Mouse (Mus musculus): ENCODE data around the gene Cela1.
A peak's percentile ranks its signal among the peaks of the same experiment; 100 is the strongest.

Cela1 gene

DNA sequence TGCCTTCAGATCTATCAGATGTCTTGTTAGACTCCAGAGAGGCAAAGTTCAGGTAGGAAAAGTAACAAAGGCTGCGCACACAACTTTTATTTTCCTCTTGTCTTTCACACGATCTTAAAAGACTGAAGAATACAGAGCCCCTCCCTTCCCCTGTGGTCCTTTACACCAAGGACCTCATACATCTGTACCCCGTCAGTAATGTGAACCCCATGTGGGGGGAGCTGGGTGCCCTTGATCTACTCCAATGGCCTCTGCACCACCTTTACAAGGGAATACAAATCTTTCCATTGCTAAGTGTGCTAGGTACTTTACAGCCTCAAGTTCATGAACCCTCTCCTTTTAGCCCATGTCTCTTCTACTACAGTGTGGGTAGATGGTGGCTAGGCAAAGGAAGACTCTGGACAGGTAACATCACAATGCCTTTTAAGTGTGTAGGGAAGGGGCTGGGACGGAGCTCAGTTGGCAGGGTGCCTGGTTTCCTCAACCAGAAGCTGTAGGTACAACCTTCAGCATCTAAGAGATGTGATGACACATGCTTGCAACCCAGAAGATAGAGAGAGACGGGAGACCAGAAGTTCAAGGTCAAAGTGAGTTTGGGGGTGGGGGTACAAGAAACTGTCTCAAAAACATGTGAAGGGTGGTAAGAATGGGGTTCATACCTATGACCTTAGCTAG lies 19.7 kb downstream of the Cela1 start:
- peak; percentile 63 for DNase-seq

GRCm38 (mm10) chr15:100667420-100667819 lies 20.3 kb downstream of the Cela1 start:
- no peak for DNase-seq

DNA sequence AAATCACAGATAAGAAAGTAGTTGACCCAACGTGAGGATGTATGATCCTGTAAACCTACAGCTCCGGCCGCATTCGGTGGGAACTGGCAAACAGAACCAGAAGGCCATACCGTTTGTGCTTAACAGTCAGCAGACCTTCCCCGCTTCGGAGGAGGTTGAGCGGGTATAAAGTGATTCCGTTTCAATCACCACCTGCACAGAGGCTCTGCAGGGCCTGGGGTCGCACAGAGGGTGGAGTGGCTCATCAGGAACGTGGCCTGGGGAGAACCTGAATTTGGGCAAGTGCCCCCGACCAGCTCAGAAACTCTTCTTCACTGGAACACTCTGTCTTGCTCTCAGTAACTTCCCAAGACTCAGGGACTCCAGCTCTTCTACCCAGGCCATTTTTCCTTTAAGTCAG lies 20.9 kb downstream of the Cela1 start:
- peak; percentile 48 for DNase-seq

- DNase-seq: peak; percentile 44
These were observed 21.5 kb downstream of the Cela1 start for GRCm38 (mm10) chr15:100666219-100666696.

DNA sequence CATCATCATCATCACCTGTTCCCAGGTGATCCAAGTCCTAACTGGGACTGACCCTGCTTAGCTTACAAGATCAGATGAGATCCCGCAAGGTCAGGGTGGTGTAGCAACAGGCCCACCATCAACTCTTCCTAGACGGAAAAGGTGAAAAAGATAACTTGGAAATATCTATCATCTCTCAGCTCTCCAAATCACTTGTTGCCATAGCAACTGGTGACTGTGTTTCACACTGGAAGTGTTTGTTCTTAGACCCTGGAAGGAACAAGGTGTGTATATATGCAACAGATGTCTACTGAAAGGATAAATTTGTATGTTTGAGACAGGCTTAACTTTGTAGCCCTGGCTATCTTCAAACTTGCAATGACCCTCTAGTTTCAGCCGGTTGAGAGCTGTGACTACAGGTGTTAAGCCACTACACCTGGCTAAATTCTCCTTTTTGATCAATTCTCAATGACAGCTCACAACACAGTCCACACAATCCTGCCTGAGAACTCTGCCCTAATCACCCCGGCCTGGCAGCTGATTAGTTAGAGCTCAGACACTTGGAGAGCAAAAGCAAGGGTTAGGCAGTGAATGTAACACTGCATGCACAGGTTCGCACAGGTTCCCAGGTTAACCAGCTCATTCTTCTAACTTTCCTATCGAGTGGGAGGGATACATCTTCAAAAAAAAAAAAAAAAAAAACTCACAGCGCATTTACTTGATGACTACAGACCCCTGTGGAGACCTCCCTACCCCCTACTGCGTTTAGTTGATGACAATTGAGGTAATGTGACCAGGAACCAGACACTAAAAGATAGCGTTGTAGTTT lies 22.1 kb downstream of the Cela1 start:
- no peak for DNase-seq

DNA sequence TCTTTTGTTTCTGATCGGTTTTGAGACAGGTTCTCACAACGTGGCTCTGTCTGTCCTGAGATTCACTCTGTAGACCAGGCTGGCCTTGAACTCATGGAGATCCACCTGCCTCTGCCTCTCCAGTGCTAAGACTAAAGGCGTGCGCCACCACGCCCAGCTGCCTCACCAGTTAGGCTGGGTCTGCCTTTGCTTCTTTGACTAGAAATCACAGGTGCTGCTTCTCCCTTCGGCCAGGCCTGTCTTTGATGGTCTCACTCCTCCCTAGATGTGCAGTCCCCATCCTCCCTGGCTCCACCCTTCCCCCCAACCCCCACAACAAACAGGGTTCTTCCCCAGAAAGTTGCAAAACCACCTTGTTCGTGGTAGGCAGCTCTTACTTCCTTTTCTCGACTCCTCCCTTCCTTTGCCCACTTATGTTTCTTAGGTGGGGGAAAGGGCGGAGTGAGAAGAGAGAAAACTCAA lies 22.9 kb downstream of the Cela1 start:
- DNase-seq: peak; percentile 78

DNA sequence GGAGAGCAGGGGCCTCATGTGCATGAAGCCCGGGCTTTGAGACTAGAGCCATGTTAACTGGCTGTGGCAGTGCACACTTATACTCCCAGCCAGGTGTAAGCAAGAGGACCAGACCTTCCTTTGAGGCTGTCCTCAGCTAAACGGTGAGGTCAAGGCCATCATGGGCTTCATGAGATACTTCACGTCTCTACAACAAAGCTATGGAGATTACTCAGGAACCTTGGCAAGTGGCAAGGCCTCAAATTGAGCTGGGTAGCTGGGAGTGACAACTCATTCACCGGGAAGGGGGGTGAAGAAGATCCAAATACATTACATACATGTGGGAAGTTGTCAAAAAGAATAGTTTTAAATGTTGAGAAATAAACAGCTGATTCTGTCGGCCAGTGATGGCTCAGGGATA lies 26.9 kb downstream of the Cela1 start:
- no peak for DNase-seq

- no peak for DNase-seq
These were observed 27.4 kb downstream of the Cela1 start for GRCm38 (mm10) chr15:100660306-100660705.

- no peak for DNase-seq
These were observed 32.5 kb downstream of the Cela1 start for GRCm38 (mm10) chr15:100655201-100655600.

DNA sequence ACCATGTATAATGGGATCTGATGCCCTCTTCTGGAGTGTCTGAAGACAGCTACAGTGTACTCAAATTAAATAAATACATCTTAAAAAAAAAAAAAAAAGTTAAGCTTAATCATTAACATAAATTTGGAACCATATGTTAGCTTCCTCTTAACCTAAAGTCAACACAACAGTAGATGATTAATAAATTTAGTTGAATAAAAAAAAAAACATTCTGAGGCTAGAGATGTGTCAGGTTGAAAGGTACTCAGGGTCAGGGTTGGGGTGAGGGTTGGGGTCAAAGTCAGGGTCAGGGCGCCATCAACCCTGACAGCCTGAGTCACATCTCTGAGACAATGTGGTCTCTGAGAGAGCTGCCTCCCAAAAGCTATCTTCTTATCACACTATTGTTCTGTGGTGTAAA lies 33.5 kb downstream of the Cela1 start:
- DNase-seq: no peak

GRCm38 (mm10) chr15:100651610-100652009 lies 36.1 kb downstream of the Cela1 start:
- no peak for DNase-seq

GRCm38 (mm10) chr15:100650111-100650510 lies 37.6 kb downstream of the Cela1 start:
- no peak for DNase-seq

DNA sequence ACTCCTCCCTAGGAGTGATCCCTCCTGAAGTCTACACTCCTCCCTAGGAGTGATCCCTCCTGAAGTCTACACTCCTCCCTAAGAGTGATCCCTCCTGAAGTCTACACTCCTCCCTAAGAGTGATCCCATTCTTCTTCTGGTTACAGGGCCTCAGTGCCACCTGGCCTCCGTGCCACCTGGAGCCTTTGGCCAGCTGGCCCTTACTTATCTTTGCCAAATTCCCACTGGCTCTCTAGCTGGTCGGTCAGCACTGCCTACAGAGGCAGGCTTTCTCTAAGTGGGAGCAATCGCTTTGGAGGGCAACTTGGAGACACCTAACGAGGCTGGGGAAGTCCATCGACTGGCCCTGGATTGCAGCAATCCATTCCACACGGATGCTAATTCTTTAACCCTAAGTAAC lies 41.6 kb downstream of the Cela1 start:
- no peak for DNase-seq

DNA sequence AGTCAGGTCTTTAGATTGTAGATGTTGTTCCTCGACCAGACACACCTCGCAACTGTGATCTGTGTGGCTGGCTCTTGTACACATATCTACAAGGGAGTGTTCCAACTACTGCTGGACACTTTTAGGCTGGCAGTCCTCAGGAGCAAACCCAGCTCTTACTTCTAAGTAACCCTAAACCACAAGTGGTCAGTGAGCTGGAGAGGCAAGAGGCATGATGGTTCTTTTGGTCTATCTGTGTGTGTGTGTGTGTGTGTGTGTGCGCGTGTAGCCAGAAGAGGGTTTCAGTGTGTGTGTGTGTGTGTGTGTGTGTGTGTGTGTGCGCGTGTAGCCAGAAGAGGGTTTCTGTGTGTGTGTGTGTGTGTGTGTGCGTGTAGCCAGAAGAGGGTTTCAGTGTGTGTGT lies 45.3 kb downstream of the Cela1 start:
- no peak for DNase-seq

DNA sequence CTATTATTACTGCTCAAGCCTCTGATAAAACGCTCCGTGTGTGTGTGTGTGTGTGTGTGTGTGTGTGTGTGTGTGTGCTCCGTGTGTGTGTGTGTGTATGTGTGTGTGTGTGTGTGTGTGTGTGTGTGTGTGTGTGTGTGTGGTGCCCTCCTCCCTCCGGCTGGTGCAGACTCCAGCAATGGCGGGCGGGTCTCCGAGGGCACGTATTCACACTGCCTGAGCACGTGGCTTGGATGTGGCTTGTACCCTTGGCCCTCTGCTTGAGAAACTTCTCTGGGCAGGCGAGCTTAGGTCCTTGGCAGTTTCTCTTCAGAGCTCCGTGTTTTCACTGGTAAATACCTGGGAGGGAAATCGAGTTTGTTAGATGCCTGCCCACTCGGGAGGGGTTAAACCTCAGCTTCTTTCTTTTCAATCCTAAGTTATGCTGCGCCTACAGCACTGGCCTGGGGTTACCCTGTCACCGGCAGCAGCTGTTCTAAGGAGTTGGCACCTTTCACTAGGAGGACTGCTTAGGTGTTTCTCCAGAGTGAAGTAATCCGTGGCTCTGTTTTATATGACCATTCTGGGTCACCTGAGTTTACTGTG lies 46.4 kb downstream of the Cela1 start:
- DNase-seq: no peak

GRCm38 (mm10) chr15:100639972-100640750 lies 47.6 kb downstream of the Cela1 start:
- DNase-seq: no peak

- DNase-seq: peak; percentile 64
These were observed 50.1 kb downstream of the Cela1 start for GRCm38 (mm10) chr15:100637661-100638060.

DNA sequence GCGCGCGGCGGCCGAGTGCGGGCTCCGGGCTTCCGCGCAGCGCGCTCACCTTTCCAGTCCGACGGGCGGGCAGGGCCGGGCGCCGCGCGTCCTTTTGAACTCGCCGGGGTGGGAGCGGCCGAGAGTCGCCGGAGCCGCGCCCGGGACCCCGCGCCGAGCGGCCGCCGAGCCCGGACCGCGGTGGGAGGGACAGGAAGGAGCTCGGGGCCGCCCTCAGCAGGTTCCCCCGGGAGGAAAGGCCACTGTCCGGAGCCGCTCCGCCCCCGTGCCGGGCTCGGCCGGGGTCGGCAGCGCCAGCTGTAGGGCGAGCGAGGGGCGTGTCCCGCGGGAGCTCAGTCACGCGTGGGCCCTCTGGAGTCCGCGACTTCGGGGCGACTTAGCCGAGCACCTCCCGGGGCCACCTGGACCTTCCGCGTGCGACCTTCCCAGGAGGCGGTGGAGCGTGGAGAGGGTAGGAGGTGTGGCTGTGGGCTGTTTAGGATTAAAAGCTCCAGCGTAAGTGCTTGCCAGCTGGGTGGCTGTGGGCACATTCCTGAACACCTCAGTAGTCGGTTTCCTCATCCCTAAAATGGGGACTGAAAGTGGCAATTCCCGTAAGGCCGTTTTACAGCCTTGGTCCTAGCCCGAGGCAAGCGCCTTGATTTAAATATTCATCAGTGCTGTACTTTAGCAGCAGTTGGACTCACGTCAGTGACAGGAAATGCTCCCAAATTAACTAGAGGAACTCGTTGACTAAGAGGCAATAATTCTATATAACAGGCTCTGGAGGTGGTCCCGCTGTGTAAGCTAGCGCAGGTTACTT lies 50.8 kb downstream of the Cela1 start, which contains the start of gene Smagp:
Gene Smagp (minus strand): TSS at position 241 of the 802 bp plus-strand sequence.
- no peak for DNase-seq

DNA sequence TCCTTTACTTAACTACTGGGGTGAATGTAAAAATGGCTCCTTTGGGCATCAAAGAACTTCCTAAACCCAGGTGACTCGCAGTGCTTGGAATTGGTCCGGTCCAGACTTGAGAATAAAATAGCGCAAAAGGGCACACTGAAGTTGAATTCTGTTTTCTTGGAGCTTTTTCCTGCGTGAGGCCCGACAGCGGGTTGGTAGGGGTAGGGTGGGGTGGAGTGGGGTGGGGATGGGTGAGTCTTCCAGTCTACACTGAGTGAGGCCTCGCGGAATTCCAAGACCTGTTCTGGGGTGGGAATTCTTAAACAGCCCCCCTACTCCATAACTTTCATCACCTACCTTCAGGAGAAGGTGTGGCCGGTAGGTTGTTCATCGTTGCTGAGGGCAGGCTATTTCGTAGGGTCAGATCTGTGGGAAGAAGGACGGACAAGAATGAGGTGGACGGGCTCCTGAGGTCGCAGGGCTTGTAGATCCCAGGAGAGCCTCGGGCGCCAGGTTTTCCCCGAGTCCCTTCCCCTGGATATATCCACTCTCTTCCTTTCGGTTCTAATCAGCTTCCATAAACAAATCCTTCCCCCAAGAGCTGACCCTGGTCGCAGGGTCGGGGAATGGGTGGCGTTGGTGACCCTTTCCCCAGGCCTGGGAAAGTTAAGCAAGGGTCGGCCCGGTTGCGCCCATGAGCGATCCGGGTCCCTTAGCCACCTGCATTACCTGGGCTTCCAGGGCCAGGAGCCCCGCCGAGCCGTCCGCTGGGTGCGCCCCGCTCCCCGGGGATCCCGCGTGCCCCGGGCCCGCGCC lies 51.7 kb downstream of the Cela1 start:
- no peak for DNase-seq

DNA sequence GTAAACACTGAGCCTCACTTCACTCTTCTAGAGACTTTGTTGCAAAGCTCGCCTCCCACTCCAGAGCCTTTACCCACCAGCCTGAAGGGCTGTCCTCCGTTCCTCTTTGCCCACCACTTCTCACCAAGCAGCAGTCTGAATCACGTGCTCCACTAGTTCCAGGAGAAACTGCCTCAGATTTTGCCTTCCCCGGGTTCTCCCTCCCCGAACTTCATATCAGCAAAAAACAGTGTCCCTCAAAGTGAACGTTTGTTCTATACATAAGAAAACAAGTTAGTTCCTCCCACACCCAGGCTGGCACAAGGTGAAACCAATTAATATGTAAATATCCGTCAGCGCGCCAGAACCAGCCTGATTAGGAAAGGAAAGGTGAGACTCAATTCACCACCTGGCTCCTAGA lies 52.5 kb downstream of the Cela1 start:
- DNase-seq: no peak

GRCm38 (mm10) chr15:100633341-100633740 lies 54.4 kb downstream of the Cela1 start:
- no peak for DNase-seq
